Mouse (Mus musculus) urinary bladder, adult 18-20 months (tissue): Measurements from ENCODE around the gene Znrd1.
"Not testable (repeated sequence)": the region's sequence is repeated elsewhere in the genome, so short reads cannot be mapped to it uniquely, and the experiment has no call there.

ENCODE experiments used
- DNase-seq, 2 experiments: peaks; one replicate each; pipeline ENCODE4 v3.0.0; 2022; ENCODE audit warnings: low spot score in 2 of 2, mixed read lengths in 2 of 2

Gene Znrd1

GRCm38 (mm10) chr17:36957999-36958743, at the start of gene Znrd1, which contains the start of gene Znrd1as:
TSS of gene Znrd1 (minus strand) at chr17:36958559.
TSS of gene Znrd1as (plus strand) at chr17:36958592.
- peak; percentile 83 to 90 for DNase-seq

- no peak for DNase-seq
Measured at GRCm38 (mm10) chr17:37003366-37003765, 45.0 kb upstream of the Znrd1 start.

- peak; percentile 36 to 50 for DNase-seq
Measured at GRCm38 (mm10) chr17:37002364-37003330, 44.3 kb upstream of the Znrd1 start.

- DNase-seq = no peak
Measured at GRCm38 (mm10) chr17:37000863-37001262, 42.5 kb upstream of the Znrd1 start, which contains the start of gene Zfp57. TSS of gene Zfp57 (plus strand) at chr17:37001163.

- no peak for DNase-seq
Measured at GRCm38 (mm10) chr17:36998477-36998876, 40.1 kb upstream of the Znrd1 start.

- DNase-seq = peak; percentile 65 to 69
Measured at GRCm38 (mm10) chr17:36997033-36997735, 38.8 kb upstream of the Znrd1 start.

GRCm38 (mm10) chr17:36995448-36995847, 37.1 kb upstream of the Znrd1 start:
- no peak for DNase-seq

GRCm38 (mm10) chr17:36994528-36994927, 36.2 kb upstream of the Znrd1 start:
- DNase-seq = no peak

- DNase-seq = no peak
Measured at GRCm38 (mm10) chr17:36993770-36994325, 35.5 kb upstream of the Znrd1 start.

GRCm38 (mm10) chr17:36992336-36993104, 34.2 kb upstream of the Znrd1 start:
- no peak for DNase-seq

GRCm38 (mm10) chr17:36990630-36991029, 32.3 kb upstream of the Znrd1 start:
- DNase-seq = not testable (repeated sequence)

- DNase-seq = no peak
Measured at GRCm38 (mm10) chr17:36989437-36989836, 31.1 kb upstream of the Znrd1 start, which contains the start of gene H2-M5. TSS of gene H2-M5 (minus strand) at chr17:36989537.

- DNase-seq = no peak
Measured at GRCm38 (mm10) chr17:36988475-36988874, 30.1 kb upstream of the Znrd1 start.

GRCm38 (mm10) chr17:36982253-36983155, 24.1 kb upstream of the Znrd1 start:
- no peak for DNase-seq

GRCm38 (mm10) chr17:36981845-36982244, 23.5 kb upstream of the Znrd1 start:
- no peak for DNase-seq

- no peak for DNase-seq
Measured at GRCm38 (mm10) chr17:36981221-36981813, 23.0 kb upstream of the Znrd1 start, which contains the start of gene 2410137M14Rik. TSS of gene 2410137M14Rik (minus strand) at chr17:36981237.

GRCm38 (mm10) chr17:36973271-36973787, 15.0 kb upstream of the Znrd1 start:
- no peak for DNase-seq

- no peak for DNase-seq
Measured at GRCm38 (mm10) chr17:36972791-36973190, 14.4 kb upstream of the Znrd1 start.
